Mouse (Mus musculus) lung, embryonic 16.5 days (tissue): ENCODE measurements around the gene Wdr82. TPM values are rescaled to one million over a fixed set of nuclear protein-coding genes. Genes with fewer than 3 reads are reported as not detected.

Source experiments
- ATAC-seq: fragments of 200-750 bp; cut with Nextera tagmentation; 2 replicates; pipeline ENCODE4 v1.8.0; 2017; ENCODE audit warnings: low read depth, mild to moderate bottlenecking, moderate library complexity
- H3K27ac ChIP-seq: fragments of 300-500 bp; sonication (generic); 2 replicates; pipeline ENCODE4 v1.5.1; 2014; ENCODE audit warnings: mild to moderate bottlenecking, control low read depth, low read length
- H3K27me3 ChIP-seq: fragments of 300-500 bp; sonication (generic); 2 replicates; pipeline ENCODE4 v1.6.1; 2014; ENCODE audit warnings: low read depth, low read length, mixed read lengths; ENCODE audit not compliant: control insufficient read depth, insufficient read depth
- H3K36me3 ChIP-seq: fragments of 300-500 bp; sonication (generic); 2 replicates; pipeline ENCODE4 v1.6.1; 2014; ENCODE audit warnings: low read length; ENCODE audit not compliant: control insufficient read depth, insufficient read depth
- H3K4me1 ChIP-seq: fragments of 300-500 bp; sonication (generic); replicated peaks from 2 replicates; pipeline ENCODE4 v1.6.1; 2014; ENCODE audit warnings: low read length, mixed read lengths; ENCODE audit not compliant: control insufficient read depth, insufficient read depth
- H3K4me2 ChIP-seq: fragments of 300-500 bp; sonication (generic); 2 replicates; pipeline ENCODE4 v1.6.1; 2014; ENCODE audit warnings: low read depth, low read length, control low read depth
- H3K4me3 ChIP-seq: fragments of 300-500 bp; sonication (generic); 2 replicates; pipeline ENCODE4 v1.5.1; 2014; ENCODE audit warnings: mild to moderate bottlenecking, low read length, control low read depth
- H3K9ac ChIP-seq: fragments of 300-500 bp; sonication (generic); 2 replicates; pipeline ENCODE4 v1.6.1; 2014; ENCODE audit warnings: low read length, control low read depth
- H3K9me3 ChIP-seq: fragments of 300-500 bp; sonication (generic); 2 replicates; pipeline ENCODE4 v1.6.1; 2016; ENCODE audit warnings: low read length; ENCODE audit not compliant: control insufficient read depth
- WGBS: fragments of 180-500 bp; shearing (Covaris S2); extraction: QIAGEN DNeasy Blood & Tissue Kit; methylation state at CpG from one replicate; pipeline ENCODE4 v1.1.7; 2014; 5-methylcytosine and 5-hydroxymethylcytosine counted together
- polyA plus RNA-seq: library from polyadenylated mRNA; unstranded; fragments of >200 nt; fragmentation: Nextera tagmentation; extraction: Ambion mirVana; gene quantifications from 2 replicates; pipeline ENCODE4 v1.2.1, GENCODE M21; 2015

The Wdr82 gene
- polyA plus RNA-seq, 1 experiment from 2014 or later: 17.5 TPM

DNA sequence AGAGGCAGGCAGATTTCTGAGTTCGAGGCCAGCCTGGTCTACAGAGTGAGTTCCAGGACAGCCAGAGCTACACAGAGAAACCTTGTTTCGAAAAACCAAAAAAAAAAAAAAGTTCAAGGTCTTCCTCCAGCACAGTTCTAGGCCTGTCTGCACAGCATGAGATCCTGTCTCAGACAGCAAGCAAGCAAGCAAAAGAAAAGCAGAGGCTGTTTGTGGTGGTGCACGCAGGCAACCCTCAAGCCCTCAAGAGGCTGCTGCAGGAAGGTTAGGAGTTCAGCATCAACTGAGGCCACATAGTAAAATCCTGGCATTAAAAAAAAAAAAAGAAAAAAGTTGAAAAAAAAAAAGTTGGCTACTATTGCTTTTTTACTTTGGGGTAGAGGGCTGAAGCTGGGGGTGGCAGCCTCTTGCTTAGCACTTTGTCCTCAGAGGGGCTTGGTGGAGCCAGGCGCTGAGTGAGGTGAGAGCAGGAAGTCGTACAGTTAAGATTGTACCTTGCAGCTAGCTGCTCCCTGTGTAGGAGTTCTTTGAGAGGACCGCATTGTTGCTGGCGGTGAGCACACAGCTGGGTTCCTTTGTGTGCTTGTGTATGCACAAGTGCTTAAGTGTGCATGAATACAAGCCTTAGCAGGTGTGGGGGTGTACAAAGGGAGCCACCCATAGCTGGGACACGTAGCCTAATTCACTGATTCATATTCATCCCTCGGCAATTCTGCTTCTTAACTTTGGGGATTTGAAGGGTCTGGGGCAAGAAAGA lies 40.3 kb downstream of the Wdr82 start:
- peak; percentile 35 for ATAC-seq
- H3K4me2 ChIP-seq: peak overlapping the region; percentile 58
- WGBS: 58% methylated on average over 9 of the region's 9 CpGs
- H3K9ac ChIP-seq: peak overlapping the region; percentile 57
- H3K9me3 ChIP-seq: no peaks in the 10 kb centered on the region
- peaks cover 15% of the 10 kb centered on the region for H3K4me1 ChIP-seq
- H3K27me3 ChIP-seq: no peaks in the 10 kb centered on the region
- peaks cover 24% of the 10 kb centered on the region for H3K36me3 ChIP-seq
- peak overlapping the region; percentile 38 for H3K4me3 ChIP-seq
- peak overlapping the region; percentile 85 for H3K27ac ChIP-seq

DNA sequence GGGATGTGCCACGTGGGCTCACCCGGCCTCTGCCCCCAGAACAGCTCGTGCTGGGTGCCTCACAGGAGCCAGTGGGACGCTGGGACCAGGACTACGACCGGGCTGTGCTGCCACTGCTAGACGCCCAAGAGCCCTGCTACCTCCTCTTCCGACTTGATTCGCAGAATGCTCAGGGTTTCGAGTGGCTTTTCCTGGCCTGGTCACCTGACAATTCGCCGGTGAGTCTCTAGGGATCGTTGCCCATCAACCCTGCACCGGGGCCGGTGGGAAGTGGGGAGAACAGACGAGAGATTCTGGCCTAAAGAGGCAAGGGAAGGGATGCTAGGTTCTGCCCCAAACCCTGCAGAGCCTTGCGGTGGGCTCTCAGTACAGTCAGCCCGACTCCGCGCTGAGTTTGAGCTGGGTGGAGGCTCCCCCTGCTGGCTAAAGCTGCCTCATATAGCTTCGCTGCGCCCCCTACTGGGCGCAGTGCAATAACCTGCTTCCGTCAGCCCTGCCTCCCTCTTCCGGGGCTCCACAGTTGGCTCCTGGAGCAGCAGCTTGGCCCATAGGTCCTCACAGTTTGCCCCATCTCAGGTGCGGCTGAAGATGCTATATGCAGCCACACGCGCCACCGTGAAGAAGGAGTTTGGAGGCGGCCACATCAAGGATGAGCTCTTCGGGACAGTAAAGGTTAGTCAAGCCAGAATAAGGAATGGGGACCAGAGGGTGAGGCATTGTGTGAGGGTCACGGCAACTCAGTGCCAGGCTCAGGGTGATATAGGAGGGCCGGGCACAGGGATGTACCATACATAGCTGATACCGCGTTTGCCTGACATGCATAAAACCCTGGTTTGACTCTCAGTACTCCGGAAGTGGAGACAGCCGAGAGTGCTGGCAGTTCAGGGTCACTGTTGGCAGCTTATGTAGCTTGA lies 41.2 kb downstream of the Wdr82 start:
- peak; percentile 85 for ATAC-seq
- H3K9me3 ChIP-seq: no peaks in the 10 kb centered on the region
- WGBS: 17% methylated on average over 37 of the region's 37 CpGs
- H3K4me2 ChIP-seq: peak overlapping the region; percentile 58
- no peaks in the 10 kb centered on the region for H3K27me3 ChIP-seq
- peaks cover 15% of the 10 kb centered on the region for H3K4me1 ChIP-seq
- peak overlapping the region; percentile 38 for H3K4me3 ChIP-seq
- peak overlapping the region; percentile 57 for H3K9ac ChIP-seq
- H3K36me3 ChIP-seq: peaks cover 24% of the 10 kb centered on the region
- peak overlapping the region; percentile 85 for H3K27ac ChIP-seq

DNA sequence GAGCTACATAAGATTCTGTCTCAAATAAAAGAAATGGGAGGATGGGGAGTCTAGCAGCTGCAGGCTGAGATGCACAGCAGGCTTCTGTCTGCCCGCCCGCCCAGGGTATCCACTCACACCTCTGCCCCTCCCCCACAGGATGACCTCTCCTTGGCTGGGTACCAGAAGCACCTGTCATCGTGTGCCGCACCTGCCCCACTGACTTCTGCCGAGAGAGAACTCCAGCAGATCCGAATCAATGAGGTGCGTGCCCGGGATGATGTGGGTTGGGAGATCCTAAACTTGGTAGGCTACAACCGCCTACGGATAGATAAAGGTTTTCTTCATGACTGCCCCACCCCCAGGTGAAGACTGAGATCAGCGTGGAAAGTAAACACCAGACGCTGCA lies 41.9 kb downstream of the Wdr82 start:
- Histone ChIP-seq H3K4me3 (no peak overlapping the region), H3K4me1 (peaks cover 15% of the 10 kb centered on the region), H3K27ac (no peak overlapping the region), H3K9ac (no peak overlapping the region), H3K4me2 (no peak overlapping the region), H3K9me3 (no peaks in the 10 kb centered on the region), H3K27me3 (no peaks in the 10 kb centered on the region), H3K36me3 (peaks cover 24% of the 10 kb centered on the region)
- no peak for ATAC-seq
- WGBS: 58% methylated on average over 12 of the region's 12 CpGs

DNA sequence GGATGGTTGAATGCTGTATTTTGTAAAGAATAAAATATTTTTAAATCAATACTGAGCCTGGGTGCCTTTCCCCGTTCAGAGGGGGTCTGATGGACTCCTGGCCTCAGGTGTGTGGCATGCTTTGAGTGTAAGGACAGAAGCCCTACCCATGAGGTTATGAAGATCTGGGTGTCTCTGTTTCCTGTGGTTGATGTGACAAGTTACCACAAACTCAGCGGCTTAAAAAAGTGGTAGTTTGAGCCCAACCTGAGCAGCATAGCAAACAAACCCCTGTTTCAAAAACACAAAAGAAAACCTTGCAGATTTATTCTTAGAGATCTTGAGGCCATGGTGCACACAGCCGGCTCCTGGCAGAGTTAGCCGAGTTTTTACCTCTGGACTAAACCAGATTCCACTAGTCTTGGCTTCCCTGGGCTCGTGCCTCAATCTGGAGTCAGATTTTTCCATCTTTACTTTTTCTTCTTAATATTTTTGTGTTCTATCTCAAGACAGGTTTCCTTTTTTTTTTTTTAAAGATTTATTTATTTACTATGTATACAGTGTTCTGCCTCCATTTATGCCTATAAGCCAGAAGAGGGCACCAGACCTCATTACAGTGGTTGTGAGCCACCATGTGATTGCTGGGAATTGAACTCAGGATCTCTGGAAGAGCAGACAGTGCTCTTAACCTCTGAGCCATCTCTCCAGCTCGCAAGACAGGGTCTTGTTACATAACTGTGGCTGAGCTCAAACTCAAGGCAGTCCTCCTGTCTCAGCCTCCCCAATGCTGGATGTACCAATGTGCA lies 44.8 kb downstream of the Wdr82 start:
- Histone ChIP-seq H3K36me3 (peaks cover 24% of the 10 kb centered on the region), H3K4me1 (peaks cover 12% of the 10 kb centered on the region), H3K4me2 (no peak overlapping the region), H3K9ac (no peak overlapping the region), H3K4me3 (no peak overlapping the region), H3K27me3 (no peaks in the 10 kb centered on the region), H3K27ac (no peak overlapping the region), H3K9me3 (no peaks in the 10 kb centered on the region)
- WGBS: 78% methylated on average over 6 of the region's 6 CpGs
- ATAC-seq: no peak

DNA sequence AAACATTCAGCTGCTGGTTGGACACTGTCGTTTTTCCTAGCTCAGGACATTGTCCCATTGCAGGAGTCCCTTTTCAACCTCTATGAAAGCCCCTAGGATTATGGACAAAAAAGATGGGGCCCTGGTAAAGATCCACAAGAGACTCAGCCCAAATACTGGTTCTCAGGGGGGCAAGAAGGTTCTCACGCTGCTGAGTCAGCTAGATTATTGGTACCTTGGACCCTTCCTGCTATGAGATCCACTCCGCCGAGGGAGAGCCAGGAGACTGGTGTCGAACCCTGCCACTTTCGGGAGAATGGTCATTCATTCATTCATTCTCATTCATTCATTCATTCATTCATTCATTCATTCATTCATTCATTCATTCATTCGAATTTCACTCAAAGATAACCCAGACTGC lies 46.2 kb downstream of the Wdr82 start:
- Histone ChIP-seq H3K27ac (no peak overlapping the region), H3K9ac (no peak overlapping the region), H3K4me2 (no peak overlapping the region), H3K4me1 (peaks cover 2% of the 10 kb centered on the region; the same call in 1 of the 2 replicates), H3K9me3 (no peaks in the 10 kb centered on the region), H3K27me3 (no peaks in the 10 kb centered on the region), H3K36me3 (peaks cover 24% of the 10 kb centered on the region), H3K4me3 (no peak overlapping the region)
- WGBS: 82% methylated on average over 7 of the region's 7 CpGs
- no peak for ATAC-seq

DNA sequence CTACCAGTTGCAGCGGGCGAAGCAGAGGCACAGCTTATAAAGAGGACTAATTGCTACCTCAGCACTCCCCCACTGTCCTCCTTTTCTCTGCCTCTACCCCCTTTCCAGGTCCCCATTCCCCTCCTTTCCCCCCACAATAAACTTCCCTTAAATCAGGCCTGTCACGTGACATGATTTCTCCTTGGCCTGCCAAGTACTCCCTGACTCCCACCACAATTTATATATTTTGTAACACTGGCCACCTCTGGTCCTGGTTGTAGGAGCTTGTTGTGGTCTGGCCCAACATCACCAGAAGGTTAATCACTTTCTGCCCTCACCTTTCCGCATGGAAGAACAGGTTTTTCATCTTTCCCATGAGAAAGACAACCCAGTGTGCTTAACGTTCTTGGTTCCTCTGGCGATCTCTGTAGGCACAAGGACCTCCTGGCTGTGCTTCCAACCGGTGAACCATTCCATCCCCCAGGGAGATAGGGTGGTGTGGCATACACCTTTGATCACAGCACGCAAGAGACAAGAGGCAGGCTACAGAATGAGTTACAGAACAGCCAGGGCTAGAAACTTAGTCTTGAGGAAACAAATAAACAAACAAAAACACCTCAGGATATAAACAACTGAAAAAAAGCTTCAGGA lies 50.3 kb downstream of the Wdr82 start:
- 54% methylated on average over 8 of the region's 8 CpGs for WGBS
- no peaks in the 10 kb centered on the region for H3K36me3 ChIP-seq
- H3K27me3 ChIP-seq: peaks cover 4% of the 10 kb centered on the region
- H3K4me1 ChIP-seq: 0 out of 2 replicates have a peak, but pooled peaks cover 3% of the 10 kb centered on the region
- H3K9ac ChIP-seq: no peak overlapping the region
- no peak overlapping the region for H3K27ac ChIP-seq
- H3K4me3 ChIP-seq: no peak overlapping the region
- ATAC-seq: no peak
- H3K4me2 ChIP-seq: no peak overlapping the region
- no peaks in the 10 kb centered on the region for H3K9me3 ChIP-seq

DNA sequence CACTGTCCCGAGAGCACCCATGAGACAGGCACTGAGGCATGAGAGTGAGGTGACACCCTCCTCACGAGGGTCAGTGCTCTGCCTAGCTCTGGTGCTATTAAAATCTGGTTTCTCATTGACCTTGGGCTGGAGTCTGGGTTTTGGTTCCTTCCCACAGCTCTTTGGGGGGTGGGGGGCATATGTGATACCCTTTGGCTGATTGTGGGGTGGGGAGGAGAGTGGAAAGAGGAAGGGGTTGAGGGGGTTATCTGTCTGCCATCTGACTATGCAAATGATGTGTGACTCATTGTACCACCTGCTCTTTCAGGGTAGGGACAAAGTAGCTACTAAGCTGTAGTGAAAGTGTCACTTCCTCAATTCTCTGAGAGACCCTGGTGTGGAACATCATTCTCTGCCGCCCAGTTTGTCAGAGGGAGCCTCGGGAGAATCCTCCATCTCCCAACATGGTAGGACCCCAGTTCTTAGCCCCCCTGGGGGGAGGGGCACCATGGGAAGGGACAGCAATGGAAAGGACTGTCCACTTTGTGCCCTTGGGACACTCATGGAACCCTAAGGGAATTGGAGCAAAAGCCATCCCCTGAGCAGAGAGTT lies 51.6 kb downstream of the Wdr82 start, which contains the start of gene Tlr9:
Gene Tlr9 (plus strand): TSS at position 338 of the 591 bp plus-strand sequence.
- Histone ChIP-seq H3K9ac (no peak within 1 kb of the TSS), H3K4me1 (0 out of 2 replicates have a peak, but pooled peaks cover 7% of the 10 kb centered on the region), H3K27ac (no peak within 1 kb of the TSS), H3K36me3 (no peaks in the 10 kb centered on the region), H3K4me2 (no peak within 1 kb of the TSS), H3K9me3 (no peaks in the 10 kb centered on the region), H3K27me3 (peaks cover 4% of the 10 kb centered on the region), H3K4me3 (no peak within 1 kb of the TSS)
- 51% methylated on average over 4 of the region's 4 CpGs for WGBS
- no peak for ATAC-seq

DNA sequence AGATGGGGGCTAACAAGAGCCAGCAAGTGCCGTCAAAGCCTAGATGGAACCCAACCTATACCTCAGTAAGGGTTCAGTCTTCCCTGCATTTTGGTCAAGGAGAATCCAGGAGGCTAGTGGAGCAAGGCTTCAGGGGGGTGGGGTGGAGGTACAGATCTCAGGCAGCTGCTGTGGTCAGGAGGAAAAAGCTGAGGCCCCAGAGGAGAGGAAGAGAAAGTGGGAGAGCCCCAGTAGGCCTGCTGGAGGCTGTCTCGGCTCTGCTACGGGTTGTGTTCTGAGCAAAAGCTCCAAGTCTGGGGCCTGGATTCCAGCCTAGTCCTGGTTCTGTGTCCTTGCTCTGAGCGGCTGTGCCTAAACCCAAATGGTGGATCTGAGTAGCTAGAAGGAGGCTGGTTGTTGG lies 52.3 kb downstream of the Wdr82 start:
- peaks cover 4% of the 10 kb centered on the region for H3K27me3 ChIP-seq
- 83% methylated on average over 4 of the region's 4 CpGs for WGBS
- no peak overlapping the region for H3K4me2 ChIP-seq
- H3K4me1 ChIP-seq: 0 out of 2 replicates have a peak, but pooled peaks cover 9% of the 10 kb centered on the region
- no peak overlapping the region for H3K27ac ChIP-seq
- H3K9ac ChIP-seq: no peak overlapping the region
- H3K9me3 ChIP-seq: no peaks in the 10 kb centered on the region
- ATAC-seq: no peak
- H3K4me3 ChIP-seq: no peak overlapping the region
- H3K36me3 ChIP-seq: no peaks in the 10 kb centered on the region
